Mouse (Mus musculus) heart, postnatal 0 days (tissue): ENCODE measurements around the gene Faap20. TPM values are rescaled to one million over a fixed set of nuclear protein-coding genes. Genes with fewer than 3 reads are reported as not detected.

Experiments used
- ATAC-seq: fragments of 200-750 bp; cut with Nextera tagmentation; 2 replicates; pipeline ENCODE4 v1.8.0; 2017; ENCODE audit warnings: low read depth, moderate number of reproducible peaks, moderate library complexity; ENCODE audit not compliant: insufficient read depth
- DNase-seq: peaks from one replicate; pipeline ENCODE4 v3.0.0-alpha.2; 2016; ENCODE audit warnings: low spot score
- H3K27ac ChIP-seq: fragments of 300-500 bp; sonication (generic); 2 replicates; pipeline ENCODE4 v1.5.1; 2014; ENCODE audit warnings: low read depth, mild to moderate bottlenecking
- H3K27me3 ChIP-seq: fragments of 300-500 bp; sonication (generic); 2 replicates; pipeline ENCODE4 v1.6.1; 2014; ENCODE audit warnings: low read length, mixed read lengths; ENCODE audit not compliant: control insufficient read depth, insufficient read depth
- H3K36me3 ChIP-seq: fragments of 300-500 bp; sonication (generic); replicated peaks from 2 replicates; pipeline ENCODE4 v1.6.1; 2014; ENCODE audit warnings: low read length, mixed read lengths; ENCODE audit not compliant: control insufficient read depth, insufficient read depth
- H3K4me1 ChIP-seq: fragments of 300-500 bp; sonication (generic); 2 replicates; pipeline ENCODE4 v1.6.1; 2014; ENCODE audit warnings: antibody characterized with exemption; ENCODE audit not compliant: control insufficient read depth, insufficient read depth
- H3K4me2 ChIP-seq: fragments of 300-500 bp; sonication (generic); 2 replicates; pipeline ENCODE4 v1.6.1; 2014; ENCODE audit warnings: low read depth, mild to moderate bottlenecking, low read length, moderate library complexity
- H3K4me3 ChIP-seq: fragments of 300-500 bp; sonication (generic); 2 replicates; pipeline ENCODE4 v1.5.1; 2014; ENCODE audit warnings: low read depth, low read length
- H3K9ac ChIP-seq: fragments of 300-500 bp; sonication (generic); replicated peaks from 2 replicates; pipeline ENCODE4 v1.6.1; 2014; ENCODE audit warnings: low read depth, low read length, mixed read lengths
- H3K9me3 ChIP-seq: fragments of 300-500 bp; sonication (generic); replicated peaks from 2 replicates; pipeline ENCODE4 v1.6.1; 2016; ENCODE audit warnings: low read length; ENCODE audit not compliant: control insufficient read depth
- CTCF ChIP-seq: IDR thresholded peaks from 2 replicates; pipeline ENCODE4 v1.5.1; 2016; ENCODE audit warnings: antibody characterized with exemption, control low read depth, low read depth
- EP300 ChIP-seq: IDR thresholded peaks from 2 replicates; pipeline ENCODE4 v1.6.1; 2016; ENCODE audit warnings: antibody characterized with exemption, low read depth
- WGBS: fragments of 180-500 bp; shearing (Covaris S2); extraction: QIAGEN DNeasy Blood & Tissue Kit; methylation state at CpG from one replicate; pipeline ENCODE4 v1.1.7; 2014; 5-methylcytosine and 5-hydroxymethylcytosine counted together
- polyA plus RNA-seq: library from polyadenylated mRNA; unstranded; fragments of >200 nt; fragmentation: Nextera tagmentation; extraction: Ambion mirVana; gene quantifications from 2 replicates; pipeline ENCODE4 v1.2.1, GENCODE M21; 2015
- total RNA-seq: library from RNA; depleted of rRNA; stranded (reverse); fragments of >200 nt; gene quantifications from 2 replicates; pipeline ENCODE4 v1.2.3, GENCODE M21; 2014; ENCODE audit warnings: low replicate concordance

Gene Faap20
- total and polyA plus RNA-seq, 2 experiments from 2014 or later = 45.8 to 48.1 TPM

- H3K36me3 ChIP-seq = no peaks in the 10 kb centered on the region
- peak overlapping the region; percentile 9 for H3K4me3 ChIP-seq
- DNase-seq = peak; percentile 99
- peak overlapping the region; percentile 48 for H3K4me2 ChIP-seq
- H3K9me3 ChIP-seq = no peaks in the 10 kb centered on the region
- peak overlapping the region; percentile 99 for H3K27ac ChIP-seq
- no peaks in the 10 kb centered on the region for H3K27me3 ChIP-seq
- peak overlapping the region; percentile 51 for H3K9ac ChIP-seq
- peak; percentile 90 for ATAC-seq
- WGBS = 1% methylated on average over 18 of the region's 18 CpGs
- TF ChIP-seq EP300 (peak; percentile 79), CTCF (peak; percentile 33)
- H3K4me1 ChIP-seq = peaks cover 46% of the 10 kb centered on the region
Observed at GRCm38 (mm10) chr4:155235311-155236119, 14.1 kb upstream of the Faap20 start.

GRCm38 (mm10) chr4:155236737-155237385 is 12.7 kb upstream of the Faap20 start:
- H3K9me3 ChIP-seq = no peaks in the 10 kb centered on the region
- no peak overlapping the region for H3K4me3 ChIP-seq
- no peaks in the 10 kb centered on the region for H3K36me3 ChIP-seq
- DNase-seq (no peak), ATAC-seq (no peak)
- H3K27me3 ChIP-seq = no peaks in the 10 kb centered on the region
- H3K4me1 ChIP-seq = peaks cover 51% of the 10 kb centered on the region
- H3K4me2 ChIP-seq = no peak overlapping the region
- 79% methylated on average over 12 of the region's 12 CpGs for WGBS
- peak overlapping the region; percentile 99 for H3K27ac ChIP-seq
- no peak overlapping the region for H3K9ac ChIP-seq
- no peak for TF ChIP-seq EP300
- TF ChIP-seq CTCF = no peak

- H3K9ac ChIP-seq = 0 out of 2 replicates have a peak overlapping the region, but pooled peaks have one; percentile 1
- TF ChIP-seq CTCF = no peak
- TF ChIP-seq EP300 = no peak
- peaks cover 49% of the 10 kb centered on the region for H3K4me1 ChIP-seq
- H3K27me3 ChIP-seq = no peaks in the 10 kb centered on the region
- no peak overlapping the region for H3K4me3 ChIP-seq
- H3K9me3 ChIP-seq = no peaks in the 10 kb centered on the region
- 55% methylated on average over 5 of the region's 5 CpGs for WGBS
- no peak overlapping the region for H3K4me2 ChIP-seq
- DNase-seq (peak; percentile 71), ATAC-seq (no peak)
- H3K27ac ChIP-seq = peak overlapping the region; percentile 66
- no peaks in the 10 kb centered on the region for H3K36me3 ChIP-seq
Observed at GRCm38 (mm10) chr4:155238276-155238675, 11.3 kb upstream of the Faap20 start.

GRCm38 (mm10) chr4:155239494-155239893 is 10.1 kb upstream of the Faap20 start:
- Histone ChIP-seq H3K36me3 (no peaks in the 10 kb centered on the region), H3K9ac (no peak overlapping the region), H3K27ac (no peak overlapping the region), H3K4me3 (no peak overlapping the region), H3K9me3 (no peaks in the 10 kb centered on the region), H3K4me2 (no peak overlapping the region), H3K27me3 (no peaks in the 10 kb centered on the region), H3K4me1 (peaks cover 37% of the 10 kb centered on the region)
- TF ChIP-seq CTCF (no peak), EP300 (no peak)
- ATAC-seq (no peak), DNase-seq (no peak)
- WGBS = 59% methylated on average over 6 of the region's 6 CpGs

- Histone ChIP-seq H3K4me2 (no peak overlapping the region), H3K4me1 (peaks cover 16% of the 10 kb centered on the region), H3K27ac (no peak overlapping the region), H3K9me3 (no peaks in the 10 kb centered on the region), H3K36me3 (no peaks in the 10 kb centered on the region), H3K9ac (no peak overlapping the region), H3K4me3 (no peak overlapping the region), H3K27me3 (no peaks in the 10 kb centered on the region)
- WGBS = 51% methylated on average over 9 of the region's 9 CpGs
- ATAC-seq = no peak
- DNase-seq = no peak
- TF ChIP-seq CTCF (no peak), EP300 (no peak)
Observed at GRCm38 (mm10) chr4:155241789-155242188, 7.8 kb upstream of the Faap20 start.
